In the genomic region with DNA sequence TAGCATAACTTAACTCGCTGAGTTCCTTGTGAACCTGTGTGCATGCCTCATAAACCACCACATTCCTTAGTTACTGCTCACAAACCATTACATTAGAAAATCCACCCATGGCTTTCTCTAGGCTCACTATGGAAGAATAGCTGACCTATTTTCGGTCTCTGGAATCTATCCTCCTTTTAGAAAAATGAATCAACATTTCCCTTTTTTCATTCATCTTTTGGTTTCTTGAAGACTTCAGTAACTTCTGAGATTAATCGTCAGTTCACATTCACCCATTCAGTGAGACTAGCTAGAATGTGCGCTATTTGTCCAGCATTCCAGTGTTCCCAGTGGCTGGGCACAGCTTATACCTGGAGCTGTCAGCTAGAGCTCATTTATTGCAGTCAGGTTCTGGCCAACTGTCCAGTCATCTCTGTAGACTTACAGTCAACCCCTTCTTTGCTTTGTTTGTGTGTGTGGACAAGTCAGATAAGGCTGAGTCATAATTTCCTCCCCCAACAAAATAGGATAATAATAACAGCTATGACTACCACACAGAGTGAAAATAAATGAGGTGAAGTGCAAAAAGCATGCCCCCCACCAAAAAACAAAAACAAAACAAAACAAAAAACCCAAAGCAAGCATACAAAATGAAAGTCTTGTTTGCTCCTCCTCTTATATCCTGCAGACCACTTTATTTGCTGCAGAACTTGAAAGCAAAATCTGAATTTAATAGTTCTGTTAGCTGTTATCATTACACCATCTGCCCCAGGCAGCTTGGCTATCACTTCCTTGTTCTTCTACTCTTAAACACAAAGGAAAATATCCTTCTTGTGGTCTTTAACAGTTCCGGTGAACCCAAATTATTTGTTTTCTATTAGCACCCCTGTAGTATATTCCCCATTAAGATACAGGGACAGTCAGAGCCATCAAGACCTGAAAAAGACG, we compare ENCODE assay signal across 13 mouse cellular contexts.
A peak's percentile ranks its signal among the peaks of the same experiment; 100 is the strongest.
DNase-seq lines count a peak whose midpoint lies in the region; ATAC-seq and TF ChIP-seq lines count a peak whose summit lies in the region.
"Had no signal": no experiment of that assay in that cellular context is flagged by ENCODE, and none has a peak within 500 bp of the region (broad histone marks: within the 10 kb centered on the region; RNA-seq: fewer than 3 reads in every experiment).

No protein-coding gene starts in this region.

- H3K4me3 ChIP-seq in intestine, embryonic 14.5 days (ENCODE audit: low read depth, low read length), result no peak overlapping the region
- no peak overlapping the region for H3K4me3 ChIP-seq in intestine, embryonic 15.5 days (replicated peaks)
- H3K4me3 ChIP-seq in embryonic fibroblast, embryonic 13.5 days (ENCODE audit: insufficient read depth, low read length), result no peak overlapping the region
- no peak overlapping the region for H3K4me3 ChIP-seq in liver, embryonic 14.5 days (ENCODE audit: insufficient read depth in 1 of 2, low read depth in 2 of 2, low read length in 2 of 2)
- H3K4me3 ChIP-seq in gastrocnemius, adult 2 months, result no peak overlapping the region
- H3K4me3 ChIP-seq in embryonic facial prominence, embryonic 10.5 days, result no peak overlapping the region
- H3K4me3 ChIP-seq: erythroblast, embryonic 14.5 days had no signal

- H3K36me3 ChIP-seq in intestine, embryonic 14.5 days (ENCODE audit: control insufficient read depth, insufficient read depth, low read length), result no peaks in the 10 kb centered on the region
- no peaks in the 10 kb centered on the region for H3K36me3 ChIP-seq in intestine, embryonic 15.5 days
- H3K36me3 ChIP-seq in liver, embryonic 14.5 days (replicated peaks; ENCODE audit: control insufficient read depth, insufficient read depth, low read depth), result no peaks in the 10 kb centered on the region
- no peaks in the 10 kb centered on the region for H3K36me3 ChIP-seq in embryonic facial prominence, embryonic 10.5 days (replicated peaks)

- ATAC-seq in intestine, embryonic 14.5 days (replicated peaks; ENCODE audit: low FRiP score, low TSS enrichment, low read depth), result no peak
- no peak for ATAC-seq in intestine, embryonic 15.5 days
- ATAC-seq in liver, embryonic 14.5 days (ENCODE audit: insufficient read depth), result 0 out of 2 replicates have a peak, but pooled peaks have one; percentile 8
- ATAC-seq: midbrain, embryonic 16.5 days had no signal

- H3K9me3 ChIP-seq in intestine, embryonic 14.5 days (ENCODE audit: control insufficient read depth, low read length), result no peaks in the 10 kb centered on the region
- no peaks in the 10 kb centered on the region for H3K9me3 ChIP-seq in intestine, embryonic 15.5 days
- no peaks in the 10 kb centered on the region for H3K9me3 ChIP-seq in liver, embryonic 14.5 days (ENCODE audit: control insufficient read depth, low read length)
- H3K9me3 ChIP-seq in embryonic facial prominence, embryonic 10.5 days, result no peaks in the 10 kb centered on the region

- intact Hi-C loops in gastrocnemius, adult 2 months (cut with DNase I), result no loop called here

- no peaks in the 10 kb centered on the region for H3K4me1 ChIP-seq in intestine, embryonic 14.5 days (replicated peaks; ENCODE audit: control insufficient read depth, insufficient read depth, low read length)
- H3K4me1 ChIP-seq in intestine, embryonic 15.5 days (replicated peaks), result no peaks in the 10 kb centered on the region
- peaks cover 18% of the 10 kb centered on the region for H3K4me1 ChIP-seq in embryonic fibroblast, embryonic 13.5 days (ENCODE audit: control insufficient read depth, insufficient read depth, low read length)
- peaks cover 8 to 13% of the 10 kb centered on the region in 2 experiments; a peak in 3 of 4 replicates for H3K4me1 ChIP-seq in liver, embryonic 14.5 days (replicated peaks; ENCODE audit: control insufficient read depth in 2 of 2, insufficient read depth in 2 of 2, low read length in 1 of 2)
- H3K4me1 ChIP-seq in embryonic facial prominence, embryonic 10.5 days, result no peaks in the 10 kb centered on the region

- no peaks in the 10 kb centered on the region for H3K27me3 ChIP-seq in intestine, embryonic 14.5 days (replicated peaks; ENCODE audit: control insufficient read depth, insufficient read depth, low read length)
- no peaks in the 10 kb centered on the region for H3K27me3 ChIP-seq in intestine, embryonic 15.5 days (replicated peaks)
- H3K27me3 ChIP-seq in liver, embryonic 14.5 days (ENCODE audit: control insufficient read depth, insufficient read depth, low read length), result no peaks in the 10 kb centered on the region; the same call in 1 of the 2 replicates
- H3K27me3 ChIP-seq in embryonic facial prominence, embryonic 10.5 days (replicated peaks; ENCODE audit: low read depth, poor library complexity, severe bottlenecking), result no peaks in the 10 kb centered on the region

- H3K27ac ChIP-seq in intestine, embryonic 14.5 days (ENCODE audit: low read depth), result no peak overlapping the region
- no peak overlapping the region for H3K27ac ChIP-seq in intestine, embryonic 15.5 days
- peak overlapping the region; percentile 86 for H3K27ac ChIP-seq in embryonic fibroblast, embryonic 13.5 days (ENCODE audit: insufficient read depth, low read length)
- H3K27ac ChIP-seq in liver, embryonic 14.5 days, result no peak overlapping the region
- no peak overlapping the region for H3K27ac ChIP-seq in gastrocnemius, adult 2 months
- H3K27ac ChIP-seq in embryonic facial prominence, embryonic 10.5 days (replicated peaks), result no peak overlapping the region

- DNase-seq in intestine, embryonic 14.5 days (ENCODE audit: low spot score), result peak; percentile 12
- peak; percentile 23 for DNase-seq in CD4-positive, CD25-positive, alpha-beta regulatory T cell, adult 2 months (ENCODE audit: low read depth, low spot score)
- no peak for DNase-seq in liver, embryonic 14.5 days (ENCODE audit: low read depth in 3 of 3, low spot score in 3 of 3)
- no peak for DNase-seq in frontal cortex, postnatal 25 days (ENCODE audit: low spot score in 2 of 2)
- DNase-seq in gastrocnemius, adult 2 months, result no peak
- no peak for DNase-seq in embryonic facial prominence, embryonic 10.5 days (ENCODE audit: low spot score)
- DNase-seq: cerebellum, adult 11 months; gastrocnemius, postnatal 36 days; thymus, postnatal 36 days had no signal

- 84% methylated on average over 6 of the region's 6 CpGs for WGBS in intestine, embryonic 14.5 days
- 84% methylated on average over 6 of the region's 6 CpGs for WGBS in intestine, embryonic 15.5 days
- WGBS in liver, embryonic 14.5 days (ENCODE audit: insufficient replicate concordance), result 46% methylated on average over 6 of the region's 6 CpGs
- 88% methylated on average over 6 of the region's 6 CpGs for WGBS in embryonic facial prominence, embryonic 10.5 days

- TF ChIP-seq CTCF in embryonic fibroblast, embryonic 13.5 days (IDR thresholded peaks at IDR 0.05; ENCODE audit: borderline replicate concordance, insufficient read depth, low read length), result no peak
- no peak for TF ChIP-seq CTCF in liver, embryonic 14.5 days (IDR thresholded peaks at IDR 0.05; ENCODE audit: low read depth)
- TF ChIP-seq CTCF in gastrocnemius, adult 2 months (IDR thresholded peaks at IDR 0.05), result no peak

- TF ChIP-seq EP300 in liver, embryonic 14.5 days (IDR thresholded peaks at IDR 0.05; ENCODE audit: low read depth), result no peak

- TF ChIP-seq POLR2A in embryonic fibroblast, embryonic 13.5 days (IDR thresholded peaks at IDR 0.05; ENCODE audit: low read depth, low read length), result no peak

- H3K9ac ChIP-seq in intestine, embryonic 14.5 days (ENCODE audit: low read length), result no peak overlapping the region
- H3K9ac ChIP-seq in intestine, embryonic 15.5 days, result no peak overlapping the region
- no peak overlapping the region for H3K9ac ChIP-seq in liver, embryonic 14.5 days (replicated peaks)

- no peak overlapping the region for H3K4me2 ChIP-seq in intestine, embryonic 14.5 days (ENCODE audit: low read length)
- no peak overlapping the region for H3K4me2 ChIP-seq in intestine, embryonic 15.5 days (replicated peaks)
- H3K4me2 ChIP-seq in liver, embryonic 14.5 days (ENCODE audit: low read depth), result no peak overlapping the region

Comparison
In these comparisons a context has a peak if more than half of its experiments do, and no peak if none do; other contexts are left out.
1. DNase-seq: peak in intestine, embryonic 14.5 days (single experiment) and CD4-positive, CD25-positive, alpha-beta regulatory T cell, adult 2 months (single experiment); none in liver, embryonic 14.5 days (0 of 3), frontal cortex, postnatal 25 days (0 of 2), gastrocnemius, adult 2 months (single experiment) and embryonic facial prominence, embryonic 10.5 days (single experiment).